Mouse (Mus musculus) 3134 (cell line): Measurements from ENCODE around the gene Gm9044.
"Not testable (repeated sequence)": the region's sequence is repeated elsewhere in the genome, so short reads cannot be mapped to it uniquely, and the experiment has no call there.

Experiments
- DNase-seq: peaks from one replicate; pipeline ENCODE4 v3.0.0-alpha.2; 2011; ENCODE audit warnings: low spot score; ENCODE audit not compliant: insufficient read length; ENCODE audit errors: extremely low read depth

The Gm9044 gene

GRCm38 (mm10) chr10:118332308-118332707 is at the start of gene Gm9044:
TSS of gene Gm9044 (minus strand) at chr10:118332408.
- DNase-seq, result not testable (repeated sequence)

DNA sequence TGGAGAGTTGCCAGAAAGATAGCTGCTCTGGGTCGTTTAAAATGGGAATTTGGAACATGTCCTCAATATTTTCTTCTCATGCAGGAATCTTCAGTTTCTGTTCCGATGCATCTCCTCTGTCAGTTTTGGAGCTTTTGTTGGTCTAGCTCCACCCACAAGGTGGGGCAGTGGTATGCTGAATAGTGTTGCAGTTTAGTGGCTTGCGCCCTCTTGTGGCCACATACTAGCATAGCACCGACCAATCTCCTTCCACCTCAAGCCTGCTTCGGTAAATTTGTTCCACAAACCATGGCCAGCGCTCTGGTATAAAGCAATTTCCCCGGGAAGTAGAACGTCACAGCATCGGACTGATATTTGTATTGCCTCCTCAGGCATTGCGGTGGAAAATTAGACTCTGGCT is 38.2 kb upstream of the Gm9044 start:
- peak; percentile 36 for DNase-seq

DNA sequence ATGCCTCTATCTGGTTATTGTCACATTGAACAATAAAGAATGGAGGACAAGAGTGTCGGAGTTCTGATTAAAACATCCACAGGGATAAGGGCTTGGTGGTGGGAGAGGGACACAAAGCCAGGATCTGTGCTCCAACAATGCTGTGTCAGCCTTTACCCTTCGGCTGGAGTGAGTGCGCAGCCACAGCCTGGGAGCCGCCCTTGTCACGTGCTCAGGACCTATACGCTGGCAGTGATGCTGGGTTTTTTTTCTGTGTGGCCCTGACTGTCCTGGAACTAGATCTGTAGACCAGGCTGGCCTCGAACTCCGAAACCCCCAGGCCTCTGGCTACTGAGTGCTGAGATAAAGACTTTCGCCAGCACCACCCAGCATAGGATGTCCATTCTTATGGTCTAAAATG is 37.3 kb upstream of the Gm9044 start:
- DNase-seq, result no peak

- not testable (repeated sequence) for DNase-seq
These were observed 21.8 kb upstream of the Gm9044 start, which contains the start of gene Gm9049 for GRCm38 (mm10) chr10:118354005-118354404. TSS of gene Gm9049 (minus strand) at chr10:118354105.

- not testable (repeated sequence) for DNase-seq
These were observed 16.4 kb upstream of the Gm9044 start, which contains the start of gene Gm9048 for GRCm38 (mm10) chr10:118348579-118348978. TSS of gene Gm9048 (minus strand) at chr10:118348679.

GRCm38 (mm10) chr10:118343155-118343554 is 10.9 kb upstream of the Gm9044 start, which contains the start of gene Gm9046:
TSS of gene Gm9046 (minus strand) at chr10:118343255.
- DNase-seq, result not testable (repeated sequence)

GRCm38 (mm10) chr10:118337731-118338130 is 5.5 kb upstream of the Gm9044 start, which contains the start of gene Gm9045:
TSS of gene Gm9045 (minus strand) at chr10:118337831.
- DNase-seq, result not testable (repeated sequence)

DNA sequence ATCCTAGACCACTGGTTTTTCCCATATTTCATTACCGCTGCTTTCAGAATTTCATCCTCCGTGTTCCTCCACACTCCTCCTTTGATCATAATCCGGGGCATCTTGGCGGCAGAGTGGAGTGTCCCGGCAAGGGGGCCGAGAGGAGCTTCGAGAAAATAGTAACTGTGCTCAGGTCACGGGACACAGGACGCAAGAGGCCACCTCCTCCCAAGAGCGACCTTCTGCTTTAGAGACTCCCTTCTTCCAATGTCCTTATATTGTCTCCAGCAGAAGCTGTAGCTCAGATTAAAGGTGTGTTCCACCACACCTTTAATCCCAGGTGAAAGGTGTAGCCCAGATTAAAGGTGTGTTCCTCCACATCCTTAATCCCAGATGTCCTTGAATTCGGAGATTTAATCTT is 5.3 kb downstream of the Gm9044 start, which contains the start of gene Gm9040:
TSS of gene Gm9040 (minus strand) at position 101 of the 400 bp plus-strand sequence.
- DNase-seq, result not testable (repeated sequence)

- no peak for DNase-seq
These were observed 13.2 kb downstream of the Gm9044 start for GRCm38 (mm10) chr10:118319024-118319423.

DNA sequence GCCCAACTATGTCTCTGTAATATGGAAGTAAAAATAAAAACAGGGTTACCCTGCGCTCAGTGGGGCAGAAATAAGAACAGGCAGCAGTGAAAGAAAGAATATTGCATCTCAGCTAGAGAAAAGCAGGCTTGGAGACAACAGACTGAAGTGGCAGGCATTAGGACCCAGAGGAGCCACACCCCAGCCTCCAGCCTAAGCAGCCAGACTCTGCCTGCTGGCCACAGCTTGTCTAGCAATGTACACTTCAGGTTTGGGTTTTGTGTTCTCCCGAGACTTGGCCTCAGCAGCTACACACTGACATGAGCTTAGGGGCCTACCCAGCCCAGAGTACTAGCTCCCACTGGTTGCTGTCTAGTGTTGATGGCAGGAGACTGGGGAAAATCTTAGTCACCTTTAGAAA is 30.1 kb downstream of the Gm9044 start:
- not testable (repeated sequence) for DNase-seq

GRCm38 (mm10) chr10:118294938-118295337 is 37.3 kb downstream of the Gm9044 start, which contains the start of gene Iltifb:
TSS of gene Iltifb (minus strand) at chr10:118295038.
- DNase-seq, result no peak

DNA sequence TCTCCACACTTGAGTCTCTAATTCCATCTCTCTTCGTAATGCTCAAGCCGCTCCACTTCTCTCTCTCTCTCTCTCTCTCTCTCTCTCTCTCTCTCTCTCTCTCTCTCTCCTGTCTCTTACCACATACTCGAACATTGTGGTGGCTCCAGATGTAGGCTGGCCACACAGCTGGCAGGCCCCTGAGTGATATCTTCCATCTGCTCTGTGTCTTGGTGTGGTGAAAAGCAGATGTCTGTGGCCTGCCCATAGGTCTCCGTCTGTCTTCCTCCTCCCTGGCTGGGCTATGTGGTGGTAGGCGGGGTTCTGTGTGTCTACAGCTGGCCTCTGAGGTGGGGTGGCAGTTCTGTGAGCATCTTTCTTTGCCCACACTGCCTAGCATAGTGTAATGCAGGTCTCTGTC is 49.2 kb downstream of the Gm9044 start:
- not testable (repeated sequence) for DNase-seq

DNA sequence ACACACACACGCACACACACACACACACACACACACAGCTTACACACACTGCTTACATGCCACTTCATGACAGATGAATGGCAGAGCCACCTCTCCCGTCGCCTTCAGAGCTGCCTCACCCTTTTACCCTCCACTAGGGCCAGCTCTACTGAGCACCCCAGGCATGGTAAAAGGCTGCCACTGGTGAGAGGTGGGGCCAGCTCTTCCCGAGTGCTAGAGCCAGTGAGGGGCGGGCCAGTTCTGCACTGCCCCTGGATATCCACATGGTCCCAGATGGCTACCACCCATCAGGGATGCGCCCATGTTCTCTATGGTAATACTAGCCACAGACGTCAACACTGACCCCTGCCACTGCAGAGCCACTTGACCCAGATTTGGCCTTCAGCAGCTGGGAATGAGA is 49.6 kb downstream of the Gm9044 start:
- not testable (repeated sequence) for DNase-seq
